Mouse (Mus musculus) ES-E14 (cell line): Measurements from ENCODE around the gene Hbq1a. TPM values are rescaled to one million over a fixed set of nuclear protein-coding genes. Genes with fewer than 3 reads are reported as not detected.
"Not testable (repeated sequence)": the region's sequence is repeated elsewhere in the genome, so short reads cannot be mapped to it uniquely, and the experiment has no call there.

Experiments
- DNase-seq: peaks from one replicate; pipeline ENCODE4 v3.0.0-alpha.2; 2013; ENCODE audit warnings: low read depth, low spot score
- H3K27ac ChIP-seq: 2 replicates; pipeline ENCODE4 v1.5.1; 2012; ENCODE audit warnings: low read depth, mild to moderate bottlenecking, low read length, moderate library complexity, mixed read lengths; ENCODE audit not compliant: poor library complexity, insufficient read depth, severe bottlenecking
- H3K36me3 ChIP-seq: 2 replicates; pipeline ENCODE4 v1.6.1; 2012; ENCODE audit warnings: mild to moderate bottlenecking, low read length, moderate library complexity, mixed read lengths; ENCODE audit not compliant: control insufficient read depth, poor library complexity, insufficient read depth, severe bottlenecking
- H3K4me1 ChIP-seq, 2 experiments: fragments of 150-350 bp in 1 of 2; sonication (generic) in 1 of 2; 2 replicates each; pipeline ENCODE4 v1.6.1; 2012; ENCODE audit warnings: low read length in 2 of 2, mild to moderate bottlenecking in 1 of 2, mixed read lengths in 1 of 2; ENCODE audit not compliant: control insufficient read depth in 2 of 2, insufficient read depth in 2 of 2, poor library complexity in 1 of 2
- H3K4me3 ChIP-seq, 2 experiments: fragments of 150-350 bp in 1 of 2; sonication (generic) in 1 of 2; 2 replicates each; pipeline ENCODE4 v1.5.1; 2012; ENCODE audit warnings: low read length in 2 of 2, low read depth in 1 of 2, mild to moderate bottlenecking in 1 of 2, mixed read lengths in 1 of 2; ENCODE audit not compliant: insufficient read depth in 1 of 2, poor library complexity in 1 of 2, severe bottlenecking in 1 of 2
- H3K9ac ChIP-seq: 2 replicates; pipeline ENCODE4 v1.6.1; 2012; ENCODE audit warnings: low read depth, mild to moderate bottlenecking, low read length, mixed read lengths; ENCODE audit not compliant: poor library complexity, insufficient read depth, severe bottlenecking
- H3K9me3 ChIP-seq: fragments of 150-350 bp; sonication (generic); 2 replicates; pipeline ENCODE4 v1.6.1; 2012; ENCODE audit warnings: low read depth, mild to moderate bottlenecking, low read length; ENCODE audit not compliant: control insufficient read depth, insufficient read depth
- CHD2 ChIP-seq: IDR thresholded peaks from 2 replicates; pipeline ENCODE4 v1.6.1; 2014; ENCODE audit warnings: mild to moderate bottlenecking, low read depth, low read length, inconsistent platforms
- HCFC1 ChIP-seq: IDR thresholded peaks from 2 replicates; pipeline ENCODE4 v1.6.1; 2012; ENCODE audit warnings: low read length, inconsistent platforms, borderline replicate concordance; ENCODE audit not compliant: insufficient read depth
- MAFK ChIP-seq: IDR thresholded peaks from 2 replicates; pipeline ENCODE4 v1.6.1; 2014; ENCODE audit warnings: mild to moderate bottlenecking, low read depth, low read length, inconsistent platforms; ENCODE audit not compliant: insufficient read depth
- ZC3H11A ChIP-seq: IDR thresholded peaks from 2 replicates; pipeline ENCODE4 v1.6.1; 2012; ENCODE audit warnings: low read depth, mild to moderate bottlenecking, inconsistent platforms, low read length, borderline replicate concordance
- ZNF384 ChIP-seq: IDR thresholded peaks from 2 replicates; pipeline ENCODE4 v1.6.1; 2012; ENCODE audit warnings: low read depth, low read length, inconsistent platforms
- in situ Hi-C, 2 experiments: fragments of 600-800 bp; cut with MboI; formaldehyde crosslinking; loops; one replicate each; pipeline ENCODE4 v1.15.1; 2025; ENCODE audit warnings: low sequenced_read_pairs in 2 of 2, inconsistent platforms in 1 of 2; ENCODE audit not compliant: unreplicated experiment in 2 of 2
- total RNA-seq: library from RNA; depleted of rRNA; stranded (reverse); fragments of 300-350 nt; gene quantifications from 2 replicates; pipeline ENCODE4 v1.2.3, GENCODE M21; 2012

The Hbq1a gene
- total RNA-seq, 1 experiment, result not detected

DNA sequence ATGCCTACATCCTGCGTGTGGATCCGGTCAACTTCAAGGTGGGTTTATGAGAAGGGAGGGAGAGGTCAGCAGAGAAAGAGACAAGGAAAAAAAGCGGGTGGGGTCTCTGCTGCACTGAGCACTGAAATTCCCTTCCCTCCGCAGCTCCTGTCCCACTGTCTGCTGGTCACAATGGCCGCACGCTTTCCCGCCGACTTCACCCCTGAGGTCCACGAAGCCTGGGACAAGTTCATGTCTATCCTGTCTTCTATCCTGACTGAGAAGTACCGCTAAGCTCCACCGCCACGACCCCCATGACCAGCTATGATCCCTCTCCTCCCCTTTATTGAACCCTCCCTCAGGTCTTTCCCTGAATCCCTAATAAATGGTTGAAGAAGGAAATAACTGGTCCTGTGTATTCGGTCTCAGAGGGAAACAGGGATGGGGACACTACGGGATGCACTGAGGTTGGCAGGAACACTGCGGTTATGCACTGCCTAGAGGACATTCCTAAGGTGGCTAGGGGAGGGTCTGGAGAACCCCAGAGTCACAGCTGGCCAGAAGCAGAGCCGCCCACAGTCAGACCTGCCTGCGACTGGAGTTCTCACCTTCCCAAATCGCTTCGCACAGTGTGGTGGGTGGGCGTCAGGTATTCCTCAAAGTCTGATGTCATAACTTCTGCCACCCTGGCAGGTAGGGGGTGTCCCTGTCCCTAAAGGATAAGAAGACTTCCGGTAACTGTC lies 22.0 kb upstream of the Hbq1a start:
- H3K4me1 ChIP-seq, result no peaks in the 10 kb centered on the region; a peak in 1 of 4 replicates
- H3K9ac ChIP-seq, result no peak overlapping the region
- DNase-seq, result no peak
- in situ Hi-C loops, result no loop called here
- H3K4me3 ChIP-seq, result peak overlapping the region; percentile 10 to 41; a peak in 3 of 4 replicates
- H3K9me3 ChIP-seq, result no peaks in the 10 kb centered on the region
- H3K27ac ChIP-seq, result no peak overlapping the region
- TF ChIP-seq HCFC1, result no peak
- TF ChIP-seq MAFK, result no peak
- no peak for TF ChIP-seq CHD2
- TF ChIP-seq ZC3H11A, result no peak
- no peak for TF ChIP-seq ZNF384
- no peaks in the 10 kb centered on the region for H3K36me3 ChIP-seq

DNA sequence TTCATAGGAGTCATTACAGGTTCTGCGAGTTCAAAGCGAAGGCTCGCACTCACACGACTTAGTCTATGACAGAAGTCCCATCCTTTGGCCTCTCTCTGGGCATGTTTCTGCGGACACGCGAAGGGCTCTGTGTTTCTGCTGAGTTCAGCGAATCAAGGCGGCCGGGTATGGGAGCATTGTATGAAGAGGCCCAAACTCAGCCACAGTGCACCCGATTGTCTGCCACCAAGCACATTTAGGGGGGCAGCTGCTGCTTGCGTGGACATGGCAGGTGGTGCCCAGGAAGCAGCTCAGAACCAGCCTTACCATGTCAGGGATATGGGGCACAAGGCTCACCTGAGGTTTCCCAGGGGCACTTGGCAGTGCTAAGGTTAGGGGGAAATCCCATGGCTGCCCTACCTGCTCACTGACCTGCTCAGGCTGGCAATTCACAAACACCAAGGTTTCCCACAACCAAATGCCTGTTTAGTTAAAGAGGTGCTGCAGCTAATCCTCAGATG lies 21.4 kb upstream of the Hbq1a start:
- Histone ChIP-seq H3K36me3 (no peaks in the 10 kb centered on the region), H3K9me3 (no peaks in the 10 kb centered on the region), H3K4me3 (no peak overlapping the region), H3K4me1 (no peaks in the 10 kb centered on the region; a peak in 1 of 4 replicates), H3K27ac (no peak overlapping the region), H3K9ac (no peak overlapping the region)
- in situ Hi-C loops, result no loop called here
- no peak for DNase-seq
- no peak for TF ChIP-seq HCFC1
- TF ChIP-seq MAFK, result peak; percentile 65

- no peaks in the 10 kb centered on the region; a peak in 1 of 4 replicates for H3K4me1 ChIP-seq
- no peaks in the 10 kb centered on the region for H3K36me3 ChIP-seq
- H3K4me3 ChIP-seq, result no peak overlapping the region
- in situ Hi-C loops, result no loop called here
- H3K27ac ChIP-seq, result no peak overlapping the region
- H3K9ac ChIP-seq, result no peak overlapping the region
- H3K9me3 ChIP-seq, result no peaks in the 10 kb centered on the region
- no peak for DNase-seq
- TF ChIP-seq ZNF384 (no peak), MAFK (no peak), ZC3H11A (no peak), HCFC1 (no peak), CHD2 (no peak)
Measured at GRCm38 (mm10) chr11:32280646-32281045, 19.2 kb upstream of the Hbq1a start.

DNA sequence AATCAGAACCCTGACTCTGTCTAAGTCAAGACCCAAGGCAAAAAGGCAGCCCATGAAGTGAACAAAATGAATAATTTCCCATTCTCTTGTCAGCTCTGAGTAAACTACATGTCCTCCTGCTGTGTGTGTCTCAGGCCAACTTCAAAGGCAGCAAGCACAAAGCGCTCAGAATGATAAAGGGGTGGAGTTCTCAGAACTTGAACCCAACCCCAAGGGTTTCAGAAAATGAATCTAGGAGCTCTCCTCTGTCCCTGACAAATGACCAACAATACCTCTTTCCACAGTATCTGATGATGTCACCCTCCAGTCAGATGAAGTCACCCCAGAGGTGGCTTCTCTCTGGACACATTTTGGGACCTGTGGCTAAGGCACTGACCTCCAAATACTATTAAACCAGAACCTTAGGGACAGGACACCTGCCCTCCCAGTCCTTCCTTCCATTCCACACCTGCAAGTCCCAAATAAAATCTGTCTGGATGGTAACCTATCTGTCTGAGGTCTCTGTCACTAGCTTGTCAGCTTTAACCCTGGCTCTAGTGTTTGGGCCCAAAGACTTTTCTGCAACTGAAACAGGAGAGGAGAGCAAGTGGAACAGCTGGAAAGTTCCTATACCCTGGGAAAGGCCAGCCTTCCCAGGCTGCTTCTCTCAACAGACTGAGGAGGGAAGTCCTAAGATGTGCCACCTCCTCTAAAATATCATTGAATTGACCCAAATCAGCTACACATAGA lies 18.3 kb upstream of the Hbq1a start:
- Histone ChIP-seq H3K4me3 (no peak overlapping the region), H3K9me3 (no peaks in the 10 kb centered on the region), H3K27ac (no peak overlapping the region), H3K9ac (no peak overlapping the region), H3K4me1 (no peaks in the 10 kb centered on the region; a peak in 1 of 4 replicates), H3K36me3 (no peaks in the 10 kb centered on the region)
- in situ Hi-C loops, result no loop called here
- DNase-seq, result no peak
- TF ChIP-seq ZC3H11A, result no peak
- TF ChIP-seq HCFC1, result no peak
- TF ChIP-seq ZNF384, result no peak
- no peak for TF ChIP-seq MAFK
- TF ChIP-seq CHD2, result no peak

DNA sequence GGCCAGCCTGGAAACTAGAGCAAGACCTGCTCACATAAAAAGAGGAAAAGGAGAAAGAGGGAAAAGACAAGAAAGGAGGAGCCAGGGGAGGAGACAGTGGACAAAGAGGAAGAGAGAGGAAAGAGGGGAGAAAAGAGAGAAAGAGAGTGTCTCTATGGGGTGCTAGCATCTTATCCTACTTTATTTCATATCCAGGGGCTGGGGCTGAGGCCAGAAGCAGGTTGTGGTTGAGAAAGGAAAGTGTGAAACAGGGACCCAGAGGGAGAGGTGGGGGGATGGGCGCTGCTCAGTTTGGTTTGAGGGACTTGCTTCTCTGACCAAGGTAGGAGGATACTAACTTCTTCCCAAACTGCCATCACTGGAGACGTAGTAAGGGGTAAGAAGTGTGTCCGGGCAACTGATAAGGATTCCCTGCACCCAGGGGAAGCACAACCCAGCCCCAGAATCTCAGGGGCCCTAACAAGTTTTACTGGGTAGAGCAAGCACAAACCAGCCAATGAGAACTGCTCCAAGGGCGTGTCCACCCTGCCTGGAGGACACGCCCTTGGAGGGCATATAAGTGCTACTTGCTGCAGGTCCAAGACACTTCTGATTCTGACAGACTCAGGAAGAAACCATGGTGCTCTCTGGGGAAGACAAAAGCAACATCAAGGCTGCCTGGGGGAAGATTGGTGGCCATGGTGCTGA lies 16.6 kb upstream of the Hbq1a start, which contains the start of gene Hba-a1:
Gene Hba-a1 (plus strand): TSS at position 421 of the 687 bp plus-strand sequence.
- H3K9ac ChIP-seq, H3K9me3 ChIP-seq, H3K4me3 ChIP-seq, H3K4me1 ChIP-seq, DNase-seq, H3K27ac ChIP-seq, H3K36me3 ChIP-seq, in situ Hi-C loops: not testable (repeated sequence)

- DNase-seq, H3K9ac ChIP-seq, H3K9me3 ChIP-seq, H3K36me3 ChIP-seq, H3K4me1 ChIP-seq, in situ Hi-C loops, H3K4me3 ChIP-seq, H3K27ac ChIP-seq: not testable (repeated sequence)
Measured at GRCm38 (mm10) chr11:32284582-32284981, 15.3 kb upstream of the Hbq1a start.
